Mouse (Mus musculus) lung, embryonic 14.5 days (tissue): ENCODE data around the gene Olfr155. TPM values are rescaled to one million over a fixed set of nuclear protein-coding genes. Genes with fewer than 3 reads are reported as not detected.
A peak's percentile ranks its signal among the peaks of the same experiment; 100 is the strongest.

ENCODE experiments used
- ATAC-seq: fragments of 200-750 bp; cut with Nextera tagmentation; 2 replicates; pipeline ENCODE4 v1.8.0; 2017; ENCODE audit warnings: mild to moderate bottlenecking, moderate TSS enrichment, moderate library complexity; ENCODE audit not compliant: insufficient read depth
- DNase-seq: peaks from one replicate; pipeline ENCODE4 v3.0.0-alpha.2; 2015
- H3K27ac ChIP-seq: fragments of 300-500 bp; sonication (generic); 2 replicates; pipeline ENCODE4 v1.5.1; 2014; ENCODE audit warnings: low read depth, mild to moderate bottlenecking, moderate library complexity
- H3K27me3 ChIP-seq: fragments of 300-500 bp; sonication (generic); 2 replicates; pipeline ENCODE4 v1.6.1; 2014; ENCODE audit warnings: low read length, control low read depth; ENCODE audit not compliant: insufficient read depth
- H3K36me3 ChIP-seq: fragments of 300-500 bp; sonication (generic); 2 replicates; pipeline ENCODE4 v1.6.1; 2014; ENCODE audit warnings: control low read depth; ENCODE audit not compliant: insufficient read depth
- H3K4me1 ChIP-seq: fragments of 300-500 bp; sonication (generic); 2 replicates; pipeline ENCODE4 v1.6.1; 2014; ENCODE audit warnings: antibody characterized with exemption, control low read depth; ENCODE audit not compliant: insufficient read depth
- H3K4me2 ChIP-seq: fragments of 300-500 bp; sonication (generic); 2 replicates; pipeline ENCODE4 v1.6.1; 2014; ENCODE audit warnings: mild to moderate bottlenecking
- H3K4me3 ChIP-seq: fragments of 300-500 bp; sonication (generic); 2 replicates; pipeline ENCODE4 v1.5.1; 2014; ENCODE audit warnings: low read depth, low read length
- H3K9ac ChIP-seq: fragments of 300-500 bp; sonication (generic); 2 replicates; pipeline ENCODE4 v1.6.1; 2014
- H3K9me3 ChIP-seq: fragments of 300-500 bp; sonication (generic); 2 replicates; pipeline ENCODE4 v1.6.1; 2016; ENCODE audit warnings: low read depth, low read length, control low read depth
- CTCF ChIP-seq: IDR thresholded peaks from 2 replicates; pipeline ENCODE4 v1.5.1; 2016; ENCODE audit warnings: antibody characterized with exemption, low read depth
- WGBS: fragments of 180-500 bp; shearing (Covaris S2); extraction: QIAGEN DNeasy Blood & Tissue Kit; methylation state at CpG from one replicate; pipeline ENCODE4 v1.1.7; 2014; 5-methylcytosine and 5-hydroxymethylcytosine counted together
- polyA plus RNA-seq: library from polyadenylated mRNA; unstranded; fragments of >200 nt; fragmentation: Nextera tagmentation; extraction: Ambion mirVana; gene quantifications from 2 replicates; pipeline ENCODE4 v1.2.1, GENCODE M21; 2014

Olfr155 gene
- polyA plus RNA-seq, 1 experiment from 2014 or later = not detected

DNA sequence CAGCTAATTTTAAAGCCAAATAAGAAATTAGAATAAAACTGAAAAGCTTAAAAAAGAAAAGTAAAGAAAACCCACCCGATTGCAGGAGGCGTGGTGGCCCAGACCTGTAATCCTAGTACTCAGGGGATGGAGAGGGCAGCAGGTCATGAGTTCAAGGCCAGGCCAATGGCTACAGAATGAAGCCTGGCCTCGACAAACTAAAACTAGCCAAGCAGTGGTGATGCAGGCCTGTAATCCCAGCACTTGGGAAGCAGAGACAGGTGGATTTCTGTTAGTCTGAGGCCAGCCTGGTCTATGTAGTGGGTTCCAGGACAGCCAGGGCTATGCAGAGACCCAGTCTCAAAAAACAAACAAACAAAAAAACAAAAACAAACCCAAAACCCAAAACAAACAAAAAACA lies 13.0 kb upstream of the Olfr155 start:
- DNase-seq = no peak

DNA sequence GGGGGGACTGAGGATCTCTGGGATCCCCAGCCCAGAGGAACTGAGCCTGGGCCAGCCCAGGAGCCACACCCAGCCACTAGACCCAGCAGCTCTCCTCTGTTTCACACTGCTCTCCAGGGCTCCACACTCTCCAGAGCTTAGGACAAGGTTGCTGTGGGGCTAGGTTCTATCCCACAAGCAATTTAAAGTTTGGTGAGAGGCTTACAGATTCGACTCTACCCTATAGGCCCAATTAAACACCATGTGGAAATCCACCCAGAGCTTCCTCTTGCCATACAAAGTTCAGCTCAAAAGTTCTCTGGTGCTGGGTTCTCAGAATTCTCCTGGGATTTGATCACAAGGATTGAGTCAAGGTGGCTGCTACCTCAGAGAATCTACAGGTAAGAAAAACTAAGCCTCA lies 11.3 kb upstream of the Olfr155 start, which contains the start of gene Olfr157:
Gene Olfr157 (minus strand): TSS at position 101 of the 400 bp plus-strand sequence.
- Histone ChIP-seq H3K27ac (no peak within 1 kb of the TSS), H3K4me2 (no peak within 1 kb of the TSS), H3K27me3 (no peaks in the 10 kb centered on the region), H3K4me3 (no peak within 1 kb of the TSS), H3K36me3 (no peaks in the 10 kb centered on the region), H3K4me1 (no peaks in the 10 kb centered on the region), H3K9ac (no peak within 1 kb of the TSS), H3K9me3 (0 out of 2 replicates have a peak, but pooled peaks cover 3% of the 10 kb centered on the region)
- ATAC-seq (no peak), DNase-seq (no peak)
- 66% methylated on average over 1 of the region's 1 CpGs for WGBS
- TF ChIP-seq CTCF = no peak

More for the DNA sequence above, 13.0 kb upstream of the Olfr155 start:
- no peak overlapping the region for H3K4me2 ChIP-seq
- no peak for ATAC-seq
- no peaks in the 10 kb centered on the region for H3K27me3 ChIP-seq
- 67% methylated on average over 3 of the region's 3 CpGs for WGBS
- H3K4me3 ChIP-seq = no peak overlapping the region
- no peaks in the 10 kb centered on the region for H3K36me3 ChIP-seq
- H3K9me3 ChIP-seq = 0 out of 2 replicates have a peak, but pooled peaks cover 3% of the 10 kb centered on the region
- no peak overlapping the region for H3K27ac ChIP-seq
- H3K4me1 ChIP-seq = no peaks in the 10 kb centered on the region
- no peak overlapping the region for H3K9ac ChIP-seq
- TF ChIP-seq CTCF = no peak

DNA sequence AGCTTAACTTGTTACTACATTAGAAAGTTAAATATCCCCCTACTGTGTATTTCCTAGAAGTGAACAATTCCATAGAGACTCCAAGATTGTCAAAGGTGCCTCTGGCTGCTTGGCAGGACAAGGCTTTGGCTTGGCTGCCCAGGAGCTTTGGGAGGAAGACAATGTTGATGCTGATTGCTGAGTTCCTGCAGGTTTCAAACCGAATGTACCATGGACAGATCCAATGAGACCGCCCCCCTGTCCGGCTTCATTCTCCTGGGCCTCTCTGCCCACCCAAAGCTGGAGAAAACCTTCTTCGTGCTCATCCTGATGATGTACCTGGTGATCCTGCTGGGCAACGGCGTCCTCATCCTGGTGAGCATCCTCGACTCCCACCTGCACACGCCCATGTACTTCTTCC lies 2.7 kb downstream of the Olfr155 start:
- no peak overlapping the region for H3K27ac ChIP-seq
- no peak for ATAC-seq
- no peaks in the 10 kb centered on the region for H3K27me3 ChIP-seq
- no peak for DNase-seq
- no peak overlapping the region for H3K4me3 ChIP-seq
- WGBS = 60% methylated on average over 8 of the region's 8 CpGs
- no peak overlapping the region for H3K4me2 ChIP-seq
- no peaks in the 10 kb centered on the region for H3K9me3 ChIP-seq
- H3K9ac ChIP-seq = no peak overlapping the region
- H3K36me3 ChIP-seq = no peaks in the 10 kb centered on the region
- H3K4me1 ChIP-seq = no peaks in the 10 kb centered on the region
- TF ChIP-seq CTCF = no peak

DNA sequence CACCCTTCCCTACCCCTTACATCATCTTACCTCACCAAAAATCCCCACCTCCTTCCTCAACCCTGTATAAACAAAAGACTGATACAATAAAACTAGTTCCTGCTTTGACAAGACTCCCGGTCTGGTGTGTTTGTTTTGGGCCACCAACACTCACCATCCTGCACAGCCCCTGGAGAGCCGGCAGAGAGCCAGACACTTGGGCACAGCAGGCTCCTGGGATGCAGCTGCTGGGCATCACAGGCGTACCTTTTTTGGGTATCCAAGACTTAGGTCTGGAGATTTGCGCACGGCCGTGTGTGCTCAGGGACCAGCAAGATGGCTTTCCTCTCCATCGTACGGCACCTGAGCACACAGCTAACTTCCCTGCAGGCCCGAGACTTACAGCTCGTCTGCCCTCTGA lies 8.5 kb downstream of the Olfr155 start:
- H3K4me1 ChIP-seq = no peaks in the 10 kb centered on the region
- no peaks in the 10 kb centered on the region for H3K9me3 ChIP-seq
- no peak for DNase-seq
- H3K27me3 ChIP-seq = no peaks in the 10 kb centered on the region
- no peak overlapping the region for H3K9ac ChIP-seq
- H3K4me3 ChIP-seq = no peak overlapping the region
- H3K27ac ChIP-seq = no peak overlapping the region
- no peak for ATAC-seq
- TF ChIP-seq CTCF = no peak
- WGBS = 62% methylated on average over 10 of the region's 10 CpGs
- H3K36me3 ChIP-seq = no peaks in the 10 kb centered on the region
- no peak overlapping the region for H3K4me2 ChIP-seq

DNA sequence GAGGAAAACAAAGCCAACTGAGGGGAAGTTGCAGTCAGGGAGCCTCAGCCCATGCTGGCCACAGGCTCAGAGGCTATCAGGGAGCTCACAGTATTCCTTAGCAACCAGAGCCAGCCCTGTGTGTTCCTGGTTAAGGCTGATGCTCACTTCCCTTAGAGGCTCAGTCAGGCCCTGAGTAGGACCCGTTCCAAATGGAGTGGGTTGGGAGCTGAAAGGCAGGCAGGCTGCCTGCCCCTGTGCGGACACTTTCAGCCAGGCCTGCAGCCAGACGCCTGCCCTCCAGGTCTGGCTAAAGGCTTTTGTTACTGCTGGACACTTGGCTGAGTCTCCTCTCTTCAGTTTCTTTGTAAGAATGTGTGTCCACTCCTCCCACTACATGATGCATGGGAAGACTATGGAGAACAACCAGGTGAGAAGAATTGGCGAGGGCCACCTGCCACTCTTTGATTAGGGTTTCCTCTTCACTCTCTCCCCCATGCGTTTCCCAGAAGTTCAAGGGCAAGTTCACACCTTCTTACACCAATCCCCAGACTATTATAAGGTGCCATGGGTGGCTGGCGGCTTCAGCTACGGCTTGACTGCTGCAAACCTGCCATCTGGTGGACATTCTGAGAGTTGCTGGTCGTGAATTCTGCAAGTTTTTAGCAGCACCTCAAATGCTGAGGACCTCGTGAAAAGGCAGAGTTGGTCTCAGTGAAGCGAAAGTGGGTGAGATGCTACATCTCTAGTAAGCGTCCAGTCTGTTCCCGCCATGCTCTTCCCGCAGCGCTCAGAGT lies 9.6 kb downstream of the Olfr155 start:
- Histone ChIP-seq H3K27ac (no peak overlapping the region), H3K4me2 (no peak overlapping the region), H3K9me3 (no peaks in the 10 kb centered on the region), H3K9ac (no peak overlapping the region), H3K4me1 (no peaks in the 10 kb centered on the region), H3K27me3 (no peaks in the 10 kb centered on the region), H3K36me3 (no peaks in the 10 kb centered on the region), H3K4me3 (no peak overlapping the region)
- peak; percentile 96 for TF ChIP-seq CTCF
- peak; percentile 90 for DNase-seq
- ATAC-seq = no peak
- 13% methylated on average over 14 of the region's 14 CpGs for WGBS

DNA sequence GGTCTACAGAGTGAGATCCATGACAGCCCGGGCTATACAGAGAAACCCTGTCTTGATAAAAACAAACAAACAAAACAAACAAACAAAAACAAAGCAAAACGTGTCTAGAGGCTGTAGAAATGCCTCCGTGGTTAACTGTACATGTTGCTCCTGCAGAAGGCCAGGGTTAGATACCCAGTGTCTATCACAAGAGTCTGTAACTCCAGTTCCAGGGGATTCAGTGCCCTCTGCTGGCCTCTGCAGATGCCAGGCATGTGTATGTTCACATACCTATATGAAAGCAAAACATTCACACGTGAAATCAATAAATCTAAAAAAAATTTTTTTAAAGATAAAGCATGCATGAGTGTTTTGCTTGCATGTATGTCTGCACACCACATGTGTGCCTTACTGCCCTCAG lies 11.9 kb downstream of the Olfr155 start:
- no peak for TF ChIP-seq CTCF
- H3K4me2 ChIP-seq = no peak overlapping the region
- no peaks in the 10 kb centered on the region for H3K9me3 ChIP-seq
- H3K4me3 ChIP-seq = no peak overlapping the region
- 54% methylated on average over 4 of the region's 4 CpGs for WGBS
- no peaks in the 10 kb centered on the region for H3K4me1 ChIP-seq
- H3K27me3 ChIP-seq = no peaks in the 10 kb centered on the region
- H3K27ac ChIP-seq = no peak overlapping the region
- ATAC-seq (no peak), DNase-seq (no peak)
- H3K36me3 ChIP-seq = no peaks in the 10 kb centered on the region
- H3K9ac ChIP-seq = no peak overlapping the region

DNA sequence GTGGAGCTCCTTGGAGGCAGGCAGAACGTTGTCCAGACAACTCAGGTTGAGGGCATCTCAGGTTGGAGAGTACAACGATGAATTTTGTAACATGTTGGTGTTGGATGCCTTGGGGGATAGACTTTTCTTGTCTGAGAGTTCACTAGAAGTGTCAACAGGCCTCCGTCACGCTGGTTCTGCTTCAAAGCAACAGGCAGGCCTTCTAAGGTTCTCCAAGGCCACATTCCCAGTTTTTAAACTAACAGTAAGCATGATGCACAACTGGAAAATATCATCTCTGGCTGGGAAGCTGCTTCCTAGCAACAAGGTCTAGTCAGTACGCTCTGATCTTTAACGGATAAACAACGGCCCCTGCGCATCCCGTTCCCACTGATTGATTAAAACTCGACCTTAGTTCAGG lies 18.5 kb downstream of the Olfr155 start:
- 75% methylated on average over 10 of the region's 10 CpGs for WGBS
- no peak for TF ChIP-seq CTCF
- H3K9me3 ChIP-seq = no peaks in the 10 kb centered on the region
- no peaks in the 10 kb centered on the region for H3K27me3 ChIP-seq
- H3K36me3 ChIP-seq = no peaks in the 10 kb centered on the region
- DNase-seq = no peak
- no peak overlapping the region for H3K4me2 ChIP-seq
- H3K4me3 ChIP-seq = no peak overlapping the region
- ATAC-seq = no peak
- H3K4me1 ChIP-seq = 0 out of 2 replicates have a peak, but pooled peaks cover 2% of the 10 kb centered on the region
- no peak overlapping the region for H3K9ac ChIP-seq
- H3K27ac ChIP-seq = no peak overlapping the region
